Mouse (Mus musculus) liver, embryonic 14.5 days (tissue): Measurements from ENCODE around the gene Nr1d1. TPM values are rescaled to one million over a fixed set of nuclear protein-coding genes. Genes with fewer than 3 reads are reported as not detected.

Source experiments
- ATAC-seq: fragments of 200-750 bp; cut with Nextera tagmentation; 2 replicates; pipeline ENCODE4 v1.8.0; 2017; ENCODE audit warnings: moderate number of reproducible peaks, mild to moderate bottlenecking, moderate library complexity; ENCODE audit not compliant: insufficient read depth
- DNase-seq, 3 experiments: peaks; one replicate each; pipeline ENCODE4 v3.0.0-alpha.2; 2012 to 2013; ENCODE audit warnings: low read depth in 3 of 3, low spot score in 3 of 3
- H3K27ac ChIP-seq: fragments of 300-500 bp; sonication (generic); 2 replicates; pipeline ENCODE4 v1.5.1; 2014; ENCODE audit warnings: moderate library complexity, mild to moderate bottlenecking, control low read depth, inconsistent platforms
- H3K27me3 ChIP-seq: fragments of 300-500 bp; sonication (generic); 2 replicates; pipeline ENCODE4 v1.6.1; 2014; ENCODE audit warnings: mild to moderate bottlenecking, low read length, moderate library complexity; ENCODE audit not compliant: control insufficient read depth, insufficient read depth
- H3K36me3 ChIP-seq: fragments of 300-500 bp; sonication (generic); replicated peaks from 2 replicates; pipeline ENCODE4 v1.6.1; 2014; ENCODE audit warnings: low read depth; ENCODE audit not compliant: control insufficient read depth, insufficient read depth
- H3K4me1 ChIP-seq, 2 experiments: fragments of 200-500 bp in 1 of 2; fragments of 300-500 bp in 1 of 2; sonication (generic) in 1 of 2; replicated peaks; 2 replicates each; pipeline ENCODE4 v1.6.1; 2012 to 2014; ENCODE audit warnings: antibody characterized with exemption in 1 of 2, inconsistent platforms in 1 of 2, low read length in 1 of 2; ENCODE audit not compliant: control insufficient read depth in 2 of 2, insufficient read depth in 2 of 2
- H3K4me2 ChIP-seq: fragments of 300-500 bp; sonication (generic); 2 replicates; pipeline ENCODE4 v1.6.1; 2014; ENCODE audit warnings: low read depth, mild to moderate bottlenecking, control low read depth, moderate library complexity
- H3K4me3 ChIP-seq, 2 experiments: fragments of 200-500 bp in 1 of 2; fragments of 300-500 bp in 1 of 2; sonication (generic) in 1 of 2; 2 replicates each; pipeline ENCODE4 v1.5.1; 2012 to 2014; ENCODE audit warnings: low read depth in 2 of 2, low read length in 2 of 2, mild to moderate bottlenecking in 2 of 2, control low read depth in 1 of 2, inconsistent platforms in 1 of 2, moderate library complexity in 1 of 2; ENCODE audit not compliant: insufficient read depth in 1 of 2
- H3K9ac ChIP-seq: fragments of 300-500 bp; sonication (generic); replicated peaks from 2 replicates; pipeline ENCODE4 v1.6.1; 2014; ENCODE audit warnings: mild to moderate bottlenecking, control low read depth, moderate library complexity
- H3K9me3 ChIP-seq: fragments of 300-500 bp; sonication (generic); 2 replicates; pipeline ENCODE4 v1.6.1; 2016; ENCODE audit warnings: low read length, mixed read lengths; ENCODE audit not compliant: control insufficient read depth
- CTCF ChIP-seq: IDR thresholded peaks from 2 replicates; pipeline ENCODE4 v1.5.1; 2016; ENCODE audit warnings: antibody characterized with exemption, low read depth, control low read depth
- EP300 ChIP-seq: IDR thresholded peaks from 2 replicates; pipeline ENCODE4 v1.6.1; 2016; ENCODE audit warnings: antibody characterized with exemption, low read depth
- WGBS: fragments of 180-500 bp; shearing (Covaris S2); extraction: QIAGEN DNeasy Blood & Tissue Kit; methylation state at CpG from one replicate; pipeline ENCODE4 v1.1.7; 2014; ENCODE audit not compliant: insufficient replicate concordance; 5-methylcytosine and 5-hydroxymethylcytosine counted together
- polyA plus RNA-seq, 2 experiments: library from polyadenylated mRNA; depleted of rRNA in 1 of 2; stranded (reverse) in 1 of 2; unstranded in 1 of 2; fragments of >200 nt; fragmentation: Nextera tagmentation in 1 of 2; extraction: Ambion mirVana in 1 of 2; gene quantifications; 2 replicates each; pipeline versions ENCODE4 v1.2.1 to v1.2.3; 2012 to 2014

Nr1d1 gene
- polyA plus RNA-seq, 2 experiments, result 0.58 to 0.65 TPM

DNA sequence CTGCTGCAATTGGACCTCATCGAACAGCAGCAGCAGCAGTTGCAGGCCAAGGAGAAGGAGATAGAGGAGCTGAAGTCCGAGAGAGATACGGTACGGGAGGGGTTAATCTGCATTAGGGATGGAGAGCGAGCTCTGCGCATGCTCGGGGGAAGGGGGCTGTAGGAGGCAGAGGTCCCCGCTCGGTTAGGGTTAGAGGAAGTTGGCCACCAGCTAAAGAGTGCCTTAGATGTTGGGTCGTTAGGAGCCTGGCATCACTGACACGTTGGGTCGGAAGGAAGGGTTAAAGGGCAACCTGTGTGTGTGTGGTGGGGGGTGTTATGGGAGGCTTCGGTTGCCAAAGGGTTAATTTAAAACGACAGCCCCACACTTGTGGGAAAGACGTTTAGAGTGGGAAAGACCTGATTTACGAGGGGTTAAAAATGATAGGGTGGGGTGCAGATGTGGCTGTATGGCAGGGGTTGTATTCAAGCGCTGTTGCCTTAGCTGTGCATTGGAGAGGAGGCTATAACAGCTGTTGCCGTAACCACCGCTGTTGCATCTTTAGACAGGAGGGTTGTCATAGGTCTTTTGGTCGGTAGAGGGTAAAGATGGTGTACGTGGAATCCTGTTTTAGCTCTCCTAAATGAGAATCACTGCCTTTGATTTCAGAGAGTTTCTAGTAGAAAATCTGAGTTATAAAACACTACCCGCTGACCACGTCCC is 21.5 kb upstream of the Nr1d1 start:
- Histone ChIP-seq H3K9me3 (no peaks in the 10 kb centered on the region), H3K4me1 (peaks cover 15 to 17% of the 10 kb centered on the region in 2 experiments), H3K4me3 (peak overlapping the region; percentile 85 to 99), H3K36me3 (peaks cover 27% of the 10 kb centered on the region), H3K9ac (peak overlapping the region; percentile 98), H3K27me3 (no peaks in the 10 kb centered on the region), H3K4me2 (peak overlapping the region; percentile 95), H3K27ac (peak overlapping the region; percentile 79)
- DNase-seq (no peak), ATAC-seq (peak; percentile 1; the same call in 1 of the 2 replicates)
- TF ChIP-seq EP300 (no peak), CTCF (0 out of 2 replicates have a peak, but pooled peaks have one; percentile 1)
- 4% methylated on average over 23 of the region's 23 CpGs for WGBS

DNA sequence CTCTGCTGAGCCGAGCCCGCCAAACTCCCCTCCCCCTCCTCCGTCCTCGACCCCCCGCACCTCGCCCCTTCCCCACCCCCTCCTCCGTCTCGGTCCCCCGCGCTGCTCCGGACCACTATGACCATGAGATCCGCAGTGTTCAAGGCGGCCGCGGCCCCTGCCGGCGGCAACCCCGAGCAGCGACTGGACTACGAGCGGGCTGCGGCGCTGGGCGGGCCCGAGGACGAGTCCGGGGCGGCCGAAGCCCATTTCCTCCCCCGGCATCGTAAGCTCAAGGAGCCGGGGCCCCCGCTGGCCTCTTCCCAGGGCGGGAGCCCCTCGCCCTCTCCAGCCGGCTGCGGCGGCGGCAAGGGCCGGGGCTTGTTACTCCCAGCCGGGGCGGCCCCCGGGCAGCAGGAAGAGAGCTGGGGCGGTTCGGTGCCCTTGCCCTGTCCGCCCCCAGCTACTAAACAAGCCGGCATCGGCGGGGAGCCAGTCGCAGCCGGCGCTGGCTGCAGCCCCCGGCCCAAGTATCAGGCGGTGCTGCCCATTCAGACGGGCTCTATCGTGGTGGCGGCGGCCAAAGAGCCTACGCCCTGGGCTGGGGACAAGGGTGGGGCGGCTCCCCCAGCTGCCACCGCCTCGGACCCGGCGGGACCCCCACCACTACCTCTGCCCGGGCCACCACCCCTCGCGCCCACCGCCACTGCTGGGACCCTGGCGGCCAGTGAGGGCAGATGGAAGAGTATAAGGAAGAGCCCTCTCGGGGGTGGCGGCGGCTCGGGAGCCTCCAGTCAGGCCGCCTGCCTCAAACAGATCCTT is 20.8 kb upstream of the Nr1d1 start:
- H3K4me1 ChIP-seq, result peaks cover 15 to 21% of the 10 kb centered on the region in 2 experiments
- DNase-seq, result no peak

DNA sequence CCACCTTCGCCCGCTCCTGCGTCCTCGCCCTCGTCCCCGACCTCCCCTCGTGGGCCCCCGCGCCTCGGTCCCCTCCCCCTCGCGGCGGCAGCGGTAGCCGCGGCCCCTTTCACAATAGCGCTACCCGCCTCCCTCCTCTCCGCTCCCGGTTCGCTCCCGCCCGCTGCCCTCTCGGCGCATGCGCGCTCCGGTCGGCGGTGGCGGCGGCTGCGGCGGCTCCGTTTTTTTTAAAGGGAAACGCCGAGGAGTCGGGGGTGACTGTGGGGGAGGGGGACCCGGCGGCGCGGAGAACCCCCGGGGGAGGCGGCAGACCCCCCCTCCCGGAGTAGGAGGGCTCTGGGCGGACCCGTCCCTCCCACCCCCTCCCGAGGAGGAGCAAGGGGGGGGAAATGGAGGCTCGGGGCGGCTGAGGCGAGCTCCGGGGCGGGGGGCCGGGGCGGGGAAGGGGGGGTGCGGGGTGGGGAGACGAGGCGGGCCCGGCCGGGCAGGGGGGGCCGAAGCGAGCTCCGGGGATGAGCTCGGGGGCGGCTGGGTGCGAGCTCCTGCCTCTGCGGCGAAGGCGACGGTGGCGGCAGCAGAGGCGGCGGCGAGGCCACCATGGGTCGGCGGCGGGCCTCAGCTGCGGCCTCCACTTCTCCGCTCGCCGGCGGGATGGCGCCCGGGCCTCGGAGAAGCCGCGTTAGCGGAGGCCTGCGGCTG is 20.0 kb upstream of the Nr1d1 start, which contains the start of gene Msl1:
Gene Msl1, plus strand, starts transcription at position 502 of the 699 bp plus-strand sequence.
- Histone ChIP-seq H3K27ac (peak within 1 kb of the TSS; percentile 79), H3K4me2 (peak within 1 kb of the TSS; percentile 95), H3K27me3 (no peaks in the 10 kb centered on the region), H3K36me3 (peaks cover 18% of the 10 kb centered on the region), H3K9me3 (no peaks in the 10 kb centered on the region), H3K4me1 (peaks cover 15 to 24% of the 10 kb centered on the region in 2 experiments), H3K9ac (peak within 1 kb of the TSS; percentile 98), H3K4me3 (peak within 1 kb of the TSS; percentile 85 to 99)
- TF ChIP-seq CTCF, result no peak
- TF ChIP-seq EP300, result no peak
- peak; percentile 78 for ATAC-seq
- WGBS, result under 1% methylated on average over 78 of the region's 89 CpGs
- peak; percentile 65 to 72 (median 69) for DNase-seq

More for the DNA sequence above, 20.8 kb upstream of the Nr1d1 start:
- Histone ChIP-seq H3K27ac (peak overlapping the region; percentile 79), H3K9me3 (no peaks in the 10 kb centered on the region), H3K27me3 (no peaks in the 10 kb centered on the region), H3K4me2 (peak overlapping the region; percentile 95), H3K9ac (peak overlapping the region; percentile 98), H3K36me3 (peaks cover 23% of the 10 kb centered on the region), H3K4me3 (peak overlapping the region; percentile 85 to 99)
- peak; percentile 64 for ATAC-seq
- TF ChIP-seq CTCF (peak; percentile 40; the same call in 1 of the 2 replicates), EP300 (no peak)
- under 1% methylated on average over 68 of the region's 74 CpGs for WGBS

DNA sequence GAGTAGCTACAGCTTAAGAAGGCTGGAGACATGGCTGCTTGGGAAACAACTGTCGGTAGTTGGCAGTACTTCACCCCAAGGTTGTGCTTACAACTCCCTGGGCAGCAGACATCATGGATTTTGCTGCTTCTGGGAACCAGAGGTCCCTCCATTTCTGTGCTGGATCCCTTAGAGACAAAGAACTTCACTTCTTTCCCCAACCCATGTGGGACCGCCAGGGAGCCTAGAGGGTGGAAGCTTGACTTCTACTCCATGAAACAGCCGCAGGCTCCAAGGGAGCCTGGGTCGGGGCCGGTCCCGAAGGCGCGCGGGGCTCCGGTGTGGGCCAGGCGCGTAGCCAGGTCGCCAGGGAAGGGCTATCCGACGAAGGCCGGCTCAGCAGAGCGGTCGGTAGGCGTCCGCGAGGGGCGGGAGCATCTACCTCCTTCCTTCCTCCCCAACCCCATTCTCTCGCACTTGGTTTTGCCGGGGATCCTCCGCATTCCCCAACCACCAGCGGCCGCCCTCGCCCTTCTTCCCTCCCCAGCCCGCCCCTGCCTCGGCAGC is 19.4 kb upstream of the Nr1d1 start:
- peaks cover 19 to 28% of the 10 kb centered on the region in 2 experiments for H3K4me1 ChIP-seq
- H3K27me3 ChIP-seq, result no peaks in the 10 kb centered on the region
- H3K4me3 ChIP-seq, result peak overlapping the region; percentile 85 to 99
- no peaks in the 10 kb centered on the region for H3K9me3 ChIP-seq
- under 1% methylated on average over 26 of the region's 30 CpGs for WGBS
- peak in 1 of 3 experiments; percentile 56 for DNase-seq
- H3K9ac ChIP-seq, result peak overlapping the region; percentile 98
- ATAC-seq, result peak; percentile 68
- peak overlapping the region; percentile 95 for H3K4me2 ChIP-seq
- H3K27ac ChIP-seq, result peak overlapping the region; percentile 79
- TF ChIP-seq CTCF (peak; percentile 44), EP300 (no peak)
- H3K36me3 ChIP-seq, result peaks cover 12% of the 10 kb centered on the region
